30 mouse cellular contexts compared by ENCODE assay signal in genomic region chr14:74558359-74558758, GRCm38 (mm10).
DNase-seq lines count a peak whose midpoint lies in the region; ATAC-seq and TF ChIP-seq lines count a peak whose summit lies in the region.
"Had no signal": no experiment of that assay in that cellular context is flagged by ENCODE, and none has a peak within 500 bp of the region (broad histone marks: within the 10 kb centered on the region; RNA-seq: fewer than 3 reads in every experiment).

No protein-coding gene starts in this region.

- TF ChIP-seq EP300 in liver, postnatal 0 days (IDR thresholded peaks at IDR 0.05; ENCODE audit: low read depth), result no peak

- H3K27me3 ChIP-seq in liver, postnatal 0 days (ENCODE audit: insufficient read depth, low read length), result no peaks in the 10 kb centered on the region
- H3K27me3 ChIP-seq: embryonic facial prominence, embryonic 15.5 days; hindbrain, embryonic 15.5 days; liver, embryonic 12.5 days; midbrain, embryonic 13.5 days had no signal

- no peaks in the 10 kb centered on the region for H3K4me1 ChIP-seq in liver, postnatal 0 days (ENCODE audit: insufficient read depth)
- H3K4me1 ChIP-seq: embryonic facial prominence, embryonic 10.5 days; embryonic facial prominence, embryonic 15.5 days; hindbrain, embryonic 10.5 days; hindbrain, embryonic 15.5 days; liver, embryonic 12.5 days; megakaryocyte, embryonic 14.5 days; midbrain, embryonic 13.5 days had no signal

- no peak overlapping the region for H3K4me2 ChIP-seq in liver, postnatal 0 days (ENCODE audit: low read depth, low read length)
- H3K4me2 ChIP-seq: embryonic facial prominence, embryonic 15.5 days; hindbrain, embryonic 15.5 days; liver, embryonic 12.5 days; midbrain, embryonic 13.5 days had no signal

- H3K4me3 ChIP-seq in liver, postnatal 0 days (ENCODE audit: low read depth, low read length), result no peak overlapping the region
- H3K4me3 ChIP-seq: embryonic facial prominence, embryonic 10.5 days; embryonic facial prominence, embryonic 15.5 days; hindbrain, embryonic 10.5 days; hindbrain, embryonic 15.5 days; liver, embryonic 12.5 days; megakaryocyte, embryonic 14.5 days; midbrain, embryonic 13.5 days had no signal

- no peak for TF ChIP-seq CTCF in liver, postnatal 0 days (IDR thresholded peaks at IDR 0.05; ENCODE audit: low read depth)

- H3K9ac ChIP-seq in liver, postnatal 0 days (replicated peaks), result no peak overlapping the region
- H3K9ac ChIP-seq: embryonic facial prominence, embryonic 15.5 days; hindbrain, embryonic 15.5 days; liver, embryonic 12.5 days; midbrain, embryonic 13.5 days had no signal

- no peak overlapping the region for H3K27ac ChIP-seq in liver, postnatal 0 days (ENCODE audit: low read depth)
- H3K27ac ChIP-seq: embryonic facial prominence, embryonic 10.5 days; embryonic facial prominence, embryonic 15.5 days; hindbrain, embryonic 10.5 days; hindbrain, embryonic 15.5 days; kidney, postnatal 0 days; liver, embryonic 12.5 days; midbrain, embryonic 13.5 days had no signal

- H3K36me3 ChIP-seq in liver, postnatal 0 days (replicated peaks; ENCODE audit: insufficient read depth, low read length), result no peaks in the 10 kb centered on the region
- H3K36me3 ChIP-seq: embryonic facial prominence, embryonic 10.5 days; embryonic facial prominence, embryonic 15.5 days; hindbrain, embryonic 10.5 days; hindbrain, embryonic 15.5 days; liver, embryonic 12.5 days; midbrain, embryonic 13.5 days had no signal

- ATAC-seq in liver, postnatal 0 days, result no peak
- ATAC-seq: activated CD4-positive, CD25-positive, alpha-beta regulatory T cell, adult 4 months; forebrain, embryonic 14.5 days; inflammation-experienced regulatory T-cells, adult 6 months; liver, embryonic 12.5 days; lung, postnatal 0 days; midbrain, embryonic 13.5 days had no signal

- peak; percentile 4 for DNase-seq in ovary, adult 18-20 months (ENCODE audit: low spot score)
- no peak for DNase-seq in ovary, postnatal 14 days (ENCODE audit: low spot score)
- peak; percentile 83 for DNase-seq in adrenal gland, adult 2 months
- peak; percentile 75 to 81 for DNase-seq in adrenal gland, postnatal 36 days
- no peak for DNase-seq in cerebellum, adult 8-10 months
- no peak for DNase-seq in right cerebral cortex, adult 2 months (ENCODE audit: low spot score in 2 of 2)
- DNase-seq in liver, postnatal 0 days, result no peak
- DNase-seq: cerebellum, adult 18-20 months; cerebellum, postnatal 25 days; gastrocnemius, postnatal 14 days; heart, postnatal 14 days; kidney, adult 18-20 months; kidney, postnatal 4 days; layer of hippocampus, postnatal 36 days; left cerebral cortex, postnatal 4 days; lung, adult 18-20 months; lung, postnatal 4 days; right cerebral cortex, adult 18-20 months had no signal

- H3K9me3 ChIP-seq in liver, postnatal 0 days (ENCODE audit: low read length), result no peaks in the 10 kb centered on the region
- H3K9me3 ChIP-seq: embryonic facial prominence, embryonic 10.5 days; embryonic facial prominence, embryonic 15.5 days; hindbrain, embryonic 10.5 days; hindbrain, embryonic 15.5 days; liver, embryonic 12.5 days; megakaryocyte, embryonic 14.5 days; midbrain, embryonic 13.5 days had no signal

- WGBS in liver, postnatal 0 days (ENCODE audit: insufficient replicate concordance), result 66% methylated on average over 5 of the region's 5 CpGs

Comparison
In these comparisons a context has a peak if more than half of its experiments do, and no peak if none do; other contexts are left out.
1. DNase-seq: peak in ovary, adult 18-20 months (single experiment), adrenal gland, adult 2 months (single experiment) and adrenal gland, postnatal 36 days (2 of 2); none in ovary, postnatal 14 days (single experiment), cerebellum, adult 8-10 months (single experiment), right cerebral cortex, adult 2 months (0 of 2) and liver, postnatal 0 days (single experiment).